Mouse (Mus musculus) effector memory CD4-positive, alpha-beta T cell, adult 5 months (primary cell): Measurements from ENCODE around the gene Kcnj11. TPM values are rescaled to one million over a fixed set of nuclear protein-coding genes. Genes with fewer than 3 reads are reported as not detected.

ENCODE experiments used
- polyA plus RNA-seq: library from polyadenylated mRNA; unstranded; fragments of 100-300 nt; shearing (Covaris generic); gene quantifications from one replicate; pipeline ENCODE4 v1.2.1, GENCODE M21; 2017

The Kcnj11 gene
- polyA plus RNA-seq: not detected

DNA sequence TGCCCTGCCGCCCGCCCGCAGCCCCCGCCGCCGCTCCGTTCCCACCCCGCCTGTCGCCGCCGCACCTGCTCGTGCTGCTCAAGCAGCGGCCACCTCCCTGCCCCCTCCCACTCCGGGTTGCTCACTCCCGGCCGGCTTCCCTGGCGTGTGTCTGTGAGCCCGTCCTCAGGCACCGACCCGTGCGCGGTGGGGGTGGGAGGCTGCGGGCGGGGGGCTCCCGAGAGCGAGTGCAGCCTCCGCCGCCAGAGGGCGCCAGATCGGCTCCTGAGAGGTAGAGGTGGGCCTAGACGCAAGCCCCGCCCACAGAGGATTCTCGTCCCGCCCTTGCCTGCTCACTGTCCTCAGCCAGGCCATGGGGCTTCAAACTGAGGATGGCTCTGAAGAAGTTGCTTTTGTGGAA is at the start of gene Kcnj11:
Gene Kcnj11, minus strand, starts transcription at position 202 of the 400 bp plus-strand sequence.

Other genes with a start within 250 kb of the Kcnj11 start
- 51.6 TPM for gene Kdelr1, start 228.0 kb downstream of the Kcnj11 start, polyA plus RNA-seq
- 0.47 TPM for gene Grin2d, start 222.4 kb downstream of the Kcnj11 start, polyA plus RNA-seq
- gene Syngr4, start 204.1 kb downstream of the Kcnj11 start, polyA plus RNA-seq: not detected
- 5.3 TPM for gene Tmem143, start 203.8 kb downstream of the Kcnj11 start, polyA plus RNA-seq
- gene Emp3, start 179.4 kb downstream of the Kcnj11 start, polyA plus RNA-seq: 293 TPM
- 1.3 TPM for gene Ccdc114, start 176.7 kb downstream of the Kcnj11 start, polyA plus RNA-seq
- not detected for gene Abcc6, start 70.5 kb downstream of the Kcnj11 start, polyA plus RNA-seq
- 19.9 TPM for gene Nomo1, start 67.1 kb downstream of the Kcnj11 start, polyA plus RNA-seq
- gene Abcc8, start 79.3 kb upstream of the Kcnj11 start, polyA plus RNA-seq: not detected
- gene Ush1c, start 137.7 kb upstream of the Kcnj11 start, polyA plus RNA-seq: not detected
- not detected for gene Otog, start 140.2 kb upstream of the Kcnj11 start, polyA plus RNA-seq